Mouse (Mus musculus): ENCODE measurements around the gene Bsg. TPM values are rescaled to one million over a fixed set of nuclear protein-coding genes. Genes with fewer than 3 reads are reported as not detected.
"Not testable (repeated sequence)": the region's sequence is repeated elsewhere in the genome, so short reads cannot be mapped to it uniquely, and the experiment has no call there.

Bsg gene
- total RNA-seq, 2 experiments from 2014 or later, result 697 to 706 TPM

DNA sequence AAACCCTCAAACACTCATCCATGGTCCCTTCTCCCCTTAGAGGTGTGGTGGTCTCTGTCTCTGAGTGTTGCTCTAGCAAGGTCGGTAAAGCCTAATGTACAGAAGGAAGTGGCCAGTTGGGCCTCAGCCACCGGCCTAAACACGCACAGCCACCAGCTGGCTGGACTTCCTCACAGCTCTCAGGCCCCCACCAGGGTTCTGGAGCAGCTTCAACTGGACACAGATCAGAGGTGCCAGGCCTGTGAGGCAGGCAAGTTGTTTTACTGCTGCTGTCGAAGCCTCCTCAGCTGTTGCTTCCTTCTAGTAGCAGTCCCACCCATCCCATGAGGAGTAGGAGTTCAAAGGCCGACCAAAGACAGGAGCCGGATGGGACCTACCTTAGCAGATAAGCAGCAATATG is 6.4 kb upstream of the Bsg start:
- peak in 1 of 2 experiments; percentile 91 for DNase-seq (ENCODE audit: extremely low spot score in 1 of 2, low spot score in 2 of 2)
- intact Hi-C loops (cut with DNase I), result no loop called here

GRCm38 (mm10) chr10:79698459-79698858 is 5.8 kb upstream of the Bsg start:
- intact Hi-C loops (cut with DNase I), result no loop called here
- peak in 1 of 2 experiments; percentile 32 for DNase-seq (ENCODE audit: extremely low spot score in 1 of 2, low spot score in 2 of 2)

- intact Hi-C loops (cut with DNase I), result no loop called here
- peak in 1 of 2 experiments; percentile 33 for DNase-seq (ENCODE audit: extremely low spot score in 1 of 2, low spot score in 2 of 2)
Observed at GRCm38 (mm10) chr10:79700676-79701075, 3.6 kb upstream of the Bsg start.

- DNase-seq (ENCODE audit: extremely low spot score in 1 of 2, low spot score in 2 of 2), result peak in 1 of 2 experiments; percentile 85
- intact Hi-C loops (cut with DNase I), result no loop called here
Observed at GRCm38 (mm10) chr10:79701443-79702129, 2.7 kb upstream of the Bsg start.

DNA sequence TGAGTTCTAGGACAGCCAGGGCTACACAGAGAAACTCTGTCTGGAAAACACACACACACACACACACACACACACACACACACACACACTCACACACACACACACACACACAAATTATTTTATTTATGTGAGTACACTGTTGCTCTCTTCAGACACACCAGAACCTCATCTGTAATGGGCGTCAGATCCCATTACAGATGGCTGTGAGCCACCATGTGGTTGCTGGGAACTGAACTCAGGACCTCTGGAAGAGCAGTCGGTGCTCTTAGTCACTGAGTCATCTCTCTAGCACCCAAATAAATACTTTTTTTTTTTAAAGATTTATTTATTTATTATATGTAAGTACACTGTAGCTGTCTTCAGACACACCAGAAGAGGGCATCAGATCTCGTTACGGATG is 1.3 kb upstream of the Bsg start:
- intact Hi-C loops (cut with DNase I); DNase-seq (ENCODE audit: extremely low spot score in 1 of 2, low spot score in 2 of 2): not testable (repeated sequence)

GRCm38 (mm10) chr10:79703541-79703940 is 750 bp upstream of the Bsg start:
- no peak for DNase-seq (ENCODE audit: extremely low spot score in 1 of 2, low spot score in 2 of 2)
- intact Hi-C loops (cut with DNase I), result no loop called here

GRCm38 (mm10) chr10:79704970-79705360 is 674 bp downstream of the Bsg start:
- peak in 1 of 2 experiments; percentile 32 for DNase-seq (ENCODE audit: extremely low spot score in 1 of 2, low spot score in 2 of 2)
- intact Hi-C loops (cut with DNase I), result no loop called here

GRCm38 (mm10) chr10:79705951-79706350 is 1.7 kb downstream of the Bsg start:
- peak in 1 of 2 experiments; percentile 18 for DNase-seq (ENCODE audit: extremely low spot score in 1 of 2, low spot score in 2 of 2)
- intact Hi-C loops (cut with DNase I), result no loop called here

- peak in 1 of 2 experiments; percentile 50 for DNase-seq (ENCODE audit: extremely low spot score in 1 of 2, low spot score in 2 of 2)
- intact Hi-C loops (cut with DNase I), result no loop called here
Observed at GRCm38 (mm10) chr10:79706406-79707094, 2.3 kb downstream of the Bsg start.

DNA sequence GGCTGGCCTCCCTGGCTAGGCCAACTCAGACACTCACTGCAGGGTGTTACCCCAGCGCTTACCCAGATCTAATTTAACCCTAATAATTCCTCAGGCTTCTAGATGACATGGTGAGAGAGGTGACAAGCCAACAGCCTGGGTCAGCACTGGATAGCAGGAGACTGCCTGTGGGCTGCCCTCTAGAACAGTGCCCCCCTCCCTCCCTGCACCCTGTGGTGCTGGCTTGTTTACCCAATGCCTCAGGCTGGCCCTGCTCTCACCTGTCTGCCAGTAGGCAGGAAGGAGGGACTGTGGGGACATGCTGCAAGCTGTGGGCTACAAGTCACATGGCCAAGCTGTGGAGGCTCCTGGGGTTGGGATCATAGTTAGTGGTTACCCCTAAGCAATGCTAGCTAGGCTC is 2.9 kb downstream of the Bsg start:
- intact Hi-C loops (cut with DNase I), result no loop called here

GRCm38 (mm10) chr10:79707759-79708158 is 3.5 kb downstream of the Bsg start:
- intact Hi-C loops (cut with DNase I), result no loop called here
- DNase-seq (ENCODE audit: extremely low spot score in 1 of 2, low spot score in 2 of 2), result peak in 1 of 2 experiments; percentile 42

More for the DNA sequence above, 2.9 kb downstream of the Bsg start:
- peak in 1 of 2 experiments; percentile 51 for DNase-seq (ENCODE audit: extremely low spot score in 1 of 2, low spot score in 2 of 2)

GRCm38 (mm10) chr10:79708668-79709067 is 4.4 kb downstream of the Bsg start:
- DNase-seq (ENCODE audit: extremely low spot score in 1 of 2, low spot score in 2 of 2), result no peak
- intact Hi-C loops (cut with DNase I), result no loop called here

GRCm38 (mm10) chr10:79709307-79709706 is 5.0 kb downstream of the Bsg start:
- no peak for DNase-seq (ENCODE audit: extremely low spot score in 1 of 2, low spot score in 2 of 2)
- intact Hi-C loops (cut with DNase I), result no loop called here

DNA sequence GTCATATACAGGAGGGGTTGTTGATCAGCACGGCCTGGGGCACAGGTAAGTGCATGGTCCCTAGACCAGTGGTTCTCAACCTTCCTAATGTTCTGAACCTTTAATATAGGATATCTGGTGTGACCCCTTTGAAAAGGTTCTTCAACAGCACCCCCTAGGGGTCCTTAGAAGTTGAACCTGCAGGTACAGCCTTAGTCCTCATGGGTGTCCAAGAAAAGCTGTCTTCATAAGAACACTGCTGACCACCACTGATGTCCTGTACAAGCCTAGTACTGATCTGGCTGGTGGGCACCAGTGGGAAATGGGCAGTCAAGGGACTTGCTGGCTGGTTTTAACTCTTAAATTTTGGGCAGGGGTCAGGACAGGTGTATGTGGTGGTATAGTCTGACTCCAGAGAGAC is 7.7 kb downstream of the Bsg start:
- no peak for DNase-seq (ENCODE audit: extremely low spot score in 1 of 2, low spot score in 2 of 2)
- intact Hi-C loops (cut with DNase I), result no loop called here

- DNase-seq (ENCODE audit: extremely low spot score in 1 of 2, low spot score in 2 of 2), result peak; percentile 58 to 90
- intact Hi-C loops (cut with DNase I), result no loop called here
Observed at GRCm38 (mm10) chr10:79712499-79713126, 8.3 kb downstream of the Bsg start.

GRCm38 (mm10) chr10:79713163-79713562 is 8.9 kb downstream of the Bsg start:
- intact Hi-C loops (cut with DNase I), result no loop called here
- DNase-seq (ENCODE audit: extremely low spot score in 1 of 2, low spot score in 2 of 2), result peak in 1 of 2 experiments; percentile 34

DNA sequence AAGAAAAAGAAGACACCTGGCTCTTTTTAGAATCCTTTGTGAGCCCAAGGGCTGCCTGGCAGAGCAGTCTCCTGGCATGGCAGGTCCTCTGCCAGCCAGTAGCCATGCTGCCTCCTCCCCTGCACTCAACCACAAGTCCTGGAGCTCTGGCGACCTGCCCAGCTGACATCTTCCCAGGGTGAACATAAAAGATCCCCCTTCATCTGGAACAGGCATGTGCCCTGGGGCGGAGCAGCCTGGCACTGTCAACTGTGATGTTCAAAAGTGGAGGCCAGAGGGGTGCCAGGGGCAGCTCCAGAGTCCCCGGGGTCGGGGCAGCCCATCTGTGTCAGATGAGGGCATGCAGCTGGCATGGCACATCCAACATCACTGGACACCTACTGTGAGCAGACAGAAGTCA is 10.7 kb downstream of the Bsg start:
- intact Hi-C loops (cut with DNase I), result no loop called here
- peak in 1 of 2 experiments; percentile 81 for DNase-seq (ENCODE audit: extremely low spot score in 1 of 2, low spot score in 2 of 2)

DNA sequence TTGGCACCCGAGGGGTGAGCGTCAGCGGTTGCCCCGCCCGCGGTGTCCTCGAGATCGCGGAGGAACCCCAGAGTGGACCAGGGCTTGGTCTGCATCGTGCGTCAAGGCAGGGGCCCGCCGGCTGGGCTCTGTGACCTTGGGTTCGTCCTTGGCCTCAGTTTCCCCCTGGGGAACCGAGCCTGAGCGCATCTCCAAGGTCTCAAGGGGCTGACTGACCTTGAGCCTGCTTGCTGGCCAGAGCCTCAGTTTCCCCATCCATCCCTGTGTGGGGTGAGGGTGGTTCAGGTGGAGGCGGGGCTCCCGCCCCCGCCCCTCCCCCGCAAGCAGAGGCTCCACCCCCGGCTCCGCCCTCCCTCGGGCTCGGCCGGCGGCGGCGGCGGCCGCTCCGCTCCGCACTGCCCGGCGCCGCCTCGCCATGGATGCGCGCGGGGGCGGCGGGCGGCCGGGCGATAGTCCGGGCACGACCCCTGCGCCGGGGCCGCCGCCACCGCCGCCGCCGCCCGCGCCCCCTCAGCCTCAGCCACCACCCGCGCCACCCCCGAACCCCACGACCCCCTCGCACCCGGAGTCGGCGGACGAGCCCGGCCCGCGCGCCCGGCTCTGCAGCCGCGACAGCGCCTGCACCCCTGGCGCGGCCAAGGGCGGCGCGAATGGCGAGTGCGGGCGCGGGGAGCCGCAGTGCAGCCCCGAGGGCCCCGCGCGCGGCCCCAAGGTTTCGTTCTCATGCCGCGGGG is 12.1 kb downstream of the Bsg start, which contains the start of gene Hcn2:
Gene Hcn2 (plus strand): TSS at position 381 of the 734 bp plus-strand sequence.
- peak in 1 of 2 experiments; percentile 72 for DNase-seq (ENCODE audit: extremely low spot score in 1 of 2, low spot score in 2 of 2)
- intact Hi-C loops (cut with DNase I), result no loop called here

DNA sequence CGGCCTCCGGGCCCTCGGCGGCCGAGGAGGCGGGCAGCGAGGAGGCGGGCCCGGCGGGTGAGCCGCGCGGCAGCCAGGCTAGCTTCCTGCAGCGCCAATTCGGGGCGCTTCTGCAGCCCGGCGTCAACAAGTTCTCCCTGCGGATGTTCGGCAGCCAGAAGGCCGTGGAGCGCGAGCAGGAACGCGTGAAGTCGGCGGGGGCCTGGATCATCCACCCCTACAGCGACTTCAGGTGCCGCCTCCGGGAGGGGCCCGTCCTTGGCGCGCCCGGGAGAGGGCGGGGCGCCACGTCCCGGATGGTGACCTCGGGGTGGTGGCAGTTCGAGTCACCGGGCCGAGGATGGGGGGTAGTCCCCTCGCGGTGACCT is 12.7 kb downstream of the Bsg start:
- intact Hi-C loops (cut with DNase I), result no loop called here
- DNase-seq (ENCODE audit: extremely low spot score in 1 of 2, low spot score in 2 of 2), result peak in 1 of 2 experiments; percentile 81
